Mouse (Mus musculus): ENCODE measurements around the gene Mypn.

DNA sequence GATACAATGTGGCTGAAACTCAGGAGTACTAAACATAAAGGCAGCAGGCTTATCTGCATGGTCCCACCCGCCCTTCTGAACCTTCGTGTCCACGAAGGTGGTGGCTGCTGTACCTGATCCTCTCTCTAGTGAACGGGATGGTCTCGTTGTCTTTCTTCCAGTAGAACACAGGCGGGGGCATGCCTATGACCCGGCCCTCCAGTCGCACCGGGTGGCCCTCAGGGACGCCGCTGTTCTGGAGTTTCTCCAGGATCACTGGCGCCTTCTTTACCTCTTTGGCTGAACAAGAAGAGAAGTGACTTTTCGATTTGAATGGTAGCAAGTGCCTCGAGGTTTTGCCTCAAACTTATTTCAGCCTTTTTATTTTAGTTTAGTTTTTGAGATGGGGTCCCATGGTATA, 83.8 kb downstream of the Mypn start:
- no peak for TF ChIP-seq CTCF (IDR thresholded peaks at IDR 0.05; ENCODE audit: low read depth)
- TF ChIP-seq EP300 (IDR thresholded peaks at IDR 0.05; ENCODE audit: low read depth): no peak

All from liver, embryonic 14.5 days (tissue).